Mouse (Mus musculus): Measurements from ENCODE around the gene Prpsap1. TPM values are rescaled to one million over a fixed set of nuclear protein-coding genes. Genes with fewer than 3 reads are reported as not detected.

Prpsap1 gene
- total and polyA plus RNA-seq, 3 experiments, result 79.8 to 114 (median 114) TPM

DNA sequence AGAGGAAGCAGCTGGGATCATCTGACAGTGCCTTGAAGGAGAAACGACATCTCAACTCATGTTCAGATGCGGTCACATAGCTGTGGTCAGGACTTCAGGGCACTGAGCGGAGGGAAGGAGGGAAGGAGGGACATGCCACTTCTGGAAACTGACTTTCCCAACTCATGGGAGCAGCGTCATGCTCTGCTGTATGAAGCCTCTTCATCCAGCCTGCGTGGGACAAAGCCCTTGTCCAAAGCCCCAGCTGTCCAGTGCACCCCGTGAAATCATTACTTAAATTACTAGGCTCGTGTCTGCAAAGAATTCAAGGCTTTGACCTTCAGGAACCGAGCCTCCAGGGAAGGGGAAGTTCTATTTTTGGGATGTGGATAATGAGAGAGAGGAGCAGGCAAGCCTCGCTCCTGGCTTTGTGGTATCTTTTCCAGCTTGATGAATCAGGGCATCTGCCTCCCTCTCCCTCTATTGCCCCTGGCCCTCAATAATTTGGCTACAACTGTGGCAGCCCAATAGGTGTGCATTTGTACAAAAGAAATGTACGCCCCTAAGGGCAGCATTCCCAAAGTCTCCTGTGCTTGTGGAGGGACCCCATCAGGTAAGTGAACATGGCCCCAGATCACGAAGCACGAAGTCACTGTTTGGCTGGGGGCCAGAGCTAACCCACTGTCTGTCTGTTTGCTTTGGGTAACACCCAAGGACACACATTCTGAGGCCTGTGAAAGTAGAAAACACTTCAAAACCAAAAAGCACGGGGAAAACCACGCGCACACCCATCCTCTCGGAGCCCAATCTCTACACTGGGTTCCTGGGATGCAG is 29.1 kb upstream of the Prpsap1 start:
- no peak for TF ChIP-seq ZKSCAN1 (IDR thresholded peaks at IDR 0.05; ENCODE audit: borderline replicate concordance, low read depth, low read length)
- no peak for TF ChIP-seq NELFE (IDR thresholded peaks at IDR 0.05; ENCODE audit: low read depth, low read length)
- TF ChIP-seq ELF1 (IDR thresholded peaks at IDR 0.05; ENCODE audit: low read depth, low read length), result no peak
- TF ChIP-seq ZC3H11A (IDR thresholded peaks at IDR 0.05; ENCODE audit: low read depth, low read length), result no peak
- TF ChIP-seq TBP (conservative IDR thresholded peaks at IDR 0.05; ENCODE audit: low read depth, low read length), result no peak
- TF ChIP-seq TCF12 (IDR thresholded peaks at IDR 0.05; ENCODE audit: low read depth, low read length), result no peak
- Histone ChIP-seq H3K9me3 (replicated peaks; ENCODE audit: low read length) (no peaks in the 10 kb centered on the region), H3K27ac (ENCODE audit: insufficient read depth, low read depth) (no peak overlapping the region), H3K36me3 (replicated peaks in 1 of 2; ENCODE audit: control insufficient read depth in 1 of 2, insufficient read depth in 1 of 2, low read length in 1 of 2) (no peaks in the 10 kb centered on the region), H3K4me2 (ENCODE audit: insufficient read depth, low read depth, poor library complexity, severe bottlenecking) (no peak overlapping the region), H3K9ac (ENCODE audit: insufficient read depth, low read depth) (no peak overlapping the region), H3K79me2 (replicated peaks; ENCODE audit: control insufficient read depth, extremely low read depth, insufficient read depth, poor library complexity, severe bottlenecking) (no peaks in the 10 kb centered on the region), H3K4me3 (replicated peaks in 1 of 3; ENCODE audit: low read depth in 2 of 3, low read length in 2 of 3, poor library complexity in 1 of 3) (no peak overlapping the region), H3K4me1 (ENCODE audit: control insufficient read depth in 1 of 2, insufficient read depth in 2 of 2) (peaks cover 0 to 20% of the 10 kb centered on the region in 2 experiments; a peak in 2 of 4 replicates), H3K27me3 (replicated peaks) (peaks cover 28% of the 10 kb centered on the region)
- DNase-seq (ENCODE audit: extremely low read depth), result no peak
- dilution Hi-C loops (cut with MboI; ENCODE audit: extremely low pct_ligation_motif_present, extremely low pct_unique_long_range_greater_than_20kb, low sequenced_read_pairs), result no loop called here
- in situ Hi-C loops (cut with MboI; ENCODE audit: low pct_ligation_motif_present, low pct_unique_long_range_greater_than_20kb, low sequenced_read_pairs), result no loop called here

DNA sequence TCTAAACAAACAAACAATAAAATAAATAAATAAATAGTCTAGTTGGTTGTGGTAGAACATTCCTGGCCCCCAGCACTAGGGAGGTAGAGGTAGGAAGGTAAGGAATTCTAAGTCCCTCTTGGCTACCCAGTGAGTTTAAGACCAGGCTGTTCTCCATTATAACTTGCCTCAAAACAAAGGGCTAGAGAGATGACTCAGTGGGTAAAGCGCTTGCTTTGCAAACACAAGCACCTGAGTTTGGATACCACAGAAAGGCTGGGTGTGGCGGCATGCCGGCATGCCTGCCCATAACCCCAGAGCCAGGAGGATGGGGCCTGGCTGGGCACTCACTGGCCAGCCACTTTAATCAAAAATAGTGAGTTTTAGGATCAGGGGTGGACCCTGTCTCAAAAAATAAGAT is 28.0 kb upstream of the Prpsap1 start:
- dilution Hi-C loops (cut with MboI; ENCODE audit: extremely low pct_ligation_motif_present, extremely low pct_unique_long_range_greater_than_20kb, low sequenced_read_pairs), result no loop called here
- H3K36me3 ChIP-seq (replicated peaks in 1 of 2; ENCODE audit: control insufficient read depth in 1 of 2, insufficient read depth in 1 of 2, low read length in 1 of 2), result no peaks in the 10 kb centered on the region
- no peak overlapping the region for H3K27ac ChIP-seq (ENCODE audit: insufficient read depth, low read depth)
- no peaks in the 10 kb centered on the region for H3K9me3 ChIP-seq (replicated peaks; ENCODE audit: low read length)
- H3K4me2 ChIP-seq (ENCODE audit: insufficient read depth, low read depth, poor library complexity, severe bottlenecking), result no peak overlapping the region
- DNase-seq (ENCODE audit: extremely low read depth), result no peak
- TF ChIP-seq ZC3H11A (IDR thresholded peaks at IDR 0.05; ENCODE audit: low read depth, low read length) (no peak), USF1 (IDR thresholded peaks at IDR 0.05; ENCODE audit: low read depth, low read length) (no peak), IRF4 (IDR thresholded peaks at IDR 0.05; ENCODE audit: low read depth, low read length) (no peak), RAD21 (IDR thresholded peaks at IDR 0.05; ENCODE audit: low read depth, low read length) (no peak), MEF2A (IDR thresholded peaks at IDR 0.05; ENCODE audit: borderline replicate concordance, low read depth, low read length) (no peak), E2F4 (IDR thresholded peaks at IDR 0.05; ENCODE audit: insufficient replicate concordance, low read depth, low read length) (no peak), POLR2AphosphoS2 (IDR thresholded peaks at IDR 0.05; ENCODE audit: low read depth, low read length) (no peak), RCOR1 (conservative IDR thresholded peaks at IDR 0.05; ENCODE audit: low read depth, low read length) (no peak), MYC (IDR thresholded peaks at IDR 0.05; ENCODE audit: low read depth, low read length) (no peak), TBP (conservative IDR thresholded peaks at IDR 0.05; ENCODE audit: low read depth, low read length) (no peak), JUN (IDR thresholded peaks at IDR 0.05; ENCODE audit: insufficient read depth, low read depth, low read length) (no peak), GABPA (IDR thresholded peaks at IDR 0.05; ENCODE audit: insufficient replicate concordance, low read depth, low read length) (no peak), ZKSCAN1 (IDR thresholded peaks at IDR 0.05; ENCODE audit: borderline replicate concordance, low read depth, low read length) (no peak), KAT2A (IDR thresholded peaks at IDR 0.05; ENCODE audit: insufficient replicate concordance, low read length) (no peak), MAFK (IDR thresholded peaks at IDR 0.05; ENCODE audit: insufficient replicate concordance, low read length) (no peak), MXI1 (IDR thresholded peaks at IDR 0.05; ENCODE audit: low read depth, low read length) (no peak), JUND (conservative IDR thresholded peaks at IDR 0.05; ENCODE audit: low read depth, low read length) (no peak), UBTF (IDR thresholded peaks at IDR 0.05; ENCODE audit: low read depth, low read length) (no peak)
- no peaks in the 10 kb centered on the region for H3K79me2 ChIP-seq (replicated peaks; ENCODE audit: control insufficient read depth, extremely low read depth, insufficient read depth, poor library complexity, severe bottlenecking)
- no peak overlapping the region for H3K9ac ChIP-seq (ENCODE audit: insufficient read depth, low read depth)
- H3K4me1 ChIP-seq (ENCODE audit: control insufficient read depth in 1 of 2, insufficient read depth in 2 of 2), result peaks cover 0 to 20% of the 10 kb centered on the region in 2 experiments; a peak in 2 of 4 replicates
- peaks cover 23% of the 10 kb centered on the region for H3K27me3 ChIP-seq (replicated peaks)
- no peak overlapping the region for H3K4me3 ChIP-seq (replicated peaks in 1 of 3; ENCODE audit: low read depth in 2 of 3, low read length in 2 of 3, poor library complexity in 1 of 3)
- in situ Hi-C loops (cut with MboI; ENCODE audit: low pct_ligation_motif_present, low pct_unique_long_range_greater_than_20kb, low sequenced_read_pairs), result no loop called here

All from CH12.LX (cell line).